Mouse (Mus musculus) heart, postnatal 0 days (tissue): ENCODE measurements around the gene Klf11. TPM values are rescaled to one million over a fixed set of nuclear protein-coding genes. Genes with fewer than 3 reads are reported as not detected.

Source experiments
- ATAC-seq: fragments of 200-750 bp; cut with Nextera tagmentation; 2 replicates; pipeline ENCODE4 v1.8.0; 2017; ENCODE audit warnings: low read depth, moderate number of reproducible peaks, moderate library complexity; ENCODE audit not compliant: insufficient read depth
- DNase-seq: peaks from one replicate; pipeline ENCODE4 v3.0.0-alpha.2; 2016; ENCODE audit warnings: low spot score
- H3K27ac ChIP-seq: fragments of 300-500 bp; sonication (generic); 2 replicates; pipeline ENCODE4 v1.5.1; 2014; ENCODE audit warnings: low read depth, mild to moderate bottlenecking
- H3K27me3 ChIP-seq: fragments of 300-500 bp; sonication (generic); 2 replicates; pipeline ENCODE4 v1.6.1; 2014; ENCODE audit warnings: low read length, mixed read lengths; ENCODE audit not compliant: control insufficient read depth, insufficient read depth
- H3K36me3 ChIP-seq: fragments of 300-500 bp; sonication (generic); replicated peaks from 2 replicates; pipeline ENCODE4 v1.6.1; 2014; ENCODE audit warnings: low read length, mixed read lengths; ENCODE audit not compliant: control insufficient read depth, insufficient read depth
- H3K4me1 ChIP-seq: fragments of 300-500 bp; sonication (generic); 2 replicates; pipeline ENCODE4 v1.6.1; 2014; ENCODE audit warnings: antibody characterized with exemption; ENCODE audit not compliant: control insufficient read depth, insufficient read depth
- H3K4me2 ChIP-seq: fragments of 300-500 bp; sonication (generic); 2 replicates; pipeline ENCODE4 v1.6.1; 2014; ENCODE audit warnings: low read depth, mild to moderate bottlenecking, low read length, moderate library complexity
- H3K4me3 ChIP-seq: fragments of 300-500 bp; sonication (generic); 2 replicates; pipeline ENCODE4 v1.5.1; 2014; ENCODE audit warnings: low read depth, low read length
- H3K9ac ChIP-seq: fragments of 300-500 bp; sonication (generic); replicated peaks from 2 replicates; pipeline ENCODE4 v1.6.1; 2014; ENCODE audit warnings: low read depth, low read length, mixed read lengths
- H3K9me3 ChIP-seq: fragments of 300-500 bp; sonication (generic); replicated peaks from 2 replicates; pipeline ENCODE4 v1.6.1; 2016; ENCODE audit warnings: low read length; ENCODE audit not compliant: control insufficient read depth
- CTCF ChIP-seq: IDR thresholded peaks from 2 replicates; pipeline ENCODE4 v1.5.1; 2016; ENCODE audit warnings: antibody characterized with exemption, control low read depth, low read depth
- EP300 ChIP-seq: IDR thresholded peaks from 2 replicates; pipeline ENCODE4 v1.6.1; 2016; ENCODE audit warnings: antibody characterized with exemption, low read depth
- WGBS: fragments of 180-500 bp; shearing (Covaris S2); extraction: QIAGEN DNeasy Blood & Tissue Kit; methylation state at CpG from one replicate; pipeline ENCODE4 v1.1.7; 2014; 5-methylcytosine and 5-hydroxymethylcytosine counted together
- polyA plus RNA-seq: library from polyadenylated mRNA; unstranded; fragments of >200 nt; fragmentation: Nextera tagmentation; extraction: Ambion mirVana; gene quantifications from 2 replicates; pipeline ENCODE4 v1.2.1, GENCODE M21; 2015
- total RNA-seq: library from RNA; depleted of rRNA; stranded (reverse); fragments of >200 nt; gene quantifications from 2 replicates; pipeline ENCODE4 v1.2.3, GENCODE M21; 2014; ENCODE audit warnings: low replicate concordance

Gene Klf11
- total and polyA plus RNA-seq, 2 experiments from 2014 or later = 16.5 to 45.5 TPM

GRCm38 (mm10) chr12:24619436-24619835 is 31.6 kb upstream of the Klf11 start:
- no peak for DNase-seq

GRCm38 (mm10) chr12:24623486-24624251 is 27.4 kb upstream of the Klf11 start:
- no peak overlapping the region for H3K9ac ChIP-seq
- TF ChIP-seq CTCF (no peak), EP300 (no peak)
- H3K4me1 ChIP-seq = peaks cover 11% of the 10 kb centered on the region
- H3K9me3 ChIP-seq = no peaks in the 10 kb centered on the region
- H3K36me3 ChIP-seq = no peaks in the 10 kb centered on the region
- WGBS = 56% methylated on average over 12 of the region's 12 CpGs
- no peak overlapping the region for H3K27ac ChIP-seq
- no peak for DNase-seq
- no peaks in the 10 kb centered on the region for H3K27me3 ChIP-seq
- ATAC-seq = no peak
- H3K4me3 ChIP-seq = no peak overlapping the region
- H3K4me2 ChIP-seq = no peak overlapping the region

More at GRCm38 (mm10) chr12:24619436-24619835, 31.6 kb upstream of the Klf11 start:
- H3K27ac ChIP-seq = no peak overlapping the region
- H3K4me2 ChIP-seq = no peak overlapping the region
- no peak for ATAC-seq
- no peak overlapping the region for H3K4me3 ChIP-seq
- no peaks in the 10 kb centered on the region for H3K27me3 ChIP-seq
- no peaks in the 10 kb centered on the region for H3K36me3 ChIP-seq
- no peaks in the 10 kb centered on the region for H3K9me3 ChIP-seq
- 81% methylated on average over 4 of the region's 4 CpGs for WGBS
- no peak overlapping the region for H3K9ac ChIP-seq
- TF ChIP-seq CTCF = no peak
- TF ChIP-seq EP300 = no peak
- H3K4me1 ChIP-seq = peaks cover 3% of the 10 kb centered on the region; the same call in 1 of the 2 replicates

- Histone ChIP-seq H3K36me3 (no peaks in the 10 kb centered on the region), H3K27me3 (no peaks in the 10 kb centered on the region), H3K9ac (no peak overlapping the region), H3K4me3 (no peak overlapping the region), H3K9me3 (no peaks in the 10 kb centered on the region), H3K4me2 (no peak overlapping the region), H3K4me1 (peaks cover 11% of the 10 kb centered on the region), H3K27ac (no peak overlapping the region)
- 86% methylated on average over 5 of the region's 5 CpGs for WGBS
- TF ChIP-seq EP300 (no peak), CTCF (no peak)
- no peak for ATAC-seq
- DNase-seq = no peak
Observed at GRCm38 (mm10) chr12:24626401-24626800, 24.7 kb upstream of the Klf11 start.

GRCm38 (mm10) chr12:24627215-24627614 is 23.9 kb upstream of the Klf11 start:
- Histone ChIP-seq H3K27ac (peak overlapping the region; percentile 35), H3K9ac (no peak overlapping the region), H3K4me2 (no peak overlapping the region), H3K27me3 (no peaks in the 10 kb centered on the region), H3K9me3 (no peaks in the 10 kb centered on the region), H3K36me3 (no peaks in the 10 kb centered on the region), H3K4me1 (peaks cover 11% of the 10 kb centered on the region), H3K4me3 (no peak overlapping the region)
- no peak for DNase-seq
- WGBS = 27% methylated on average over 3 of the region's 3 CpGs
- no peak for TF ChIP-seq CTCF
- no peak for TF ChIP-seq EP300
- ATAC-seq = peak; percentile 75

- peak; percentile 67 for TF ChIP-seq CTCF
- no peak for TF ChIP-seq EP300
- H3K36me3 ChIP-seq = no peaks in the 10 kb centered on the region
- WGBS = 81% methylated on average over 1 of the region's 1 CpGs
- no peaks in the 10 kb centered on the region for H3K27me3 ChIP-seq
- no peak overlapping the region for H3K27ac ChIP-seq
- H3K9me3 ChIP-seq = no peaks in the 10 kb centered on the region
- DNase-seq (peak; percentile 58), ATAC-seq (0 out of 2 replicates have a peak, but pooled peaks have one; percentile 43)
- no peak overlapping the region for H3K4me3 ChIP-seq
- no peak overlapping the region for H3K9ac ChIP-seq
- peaks cover 27% of the 10 kb centered on the region for H3K4me1 ChIP-seq
- no peak overlapping the region for H3K4me2 ChIP-seq
Observed at GRCm38 (mm10) chr12:24630220-24630619, 20.9 kb upstream of the Klf11 start.

GRCm38 (mm10) chr12:24632404-24632803 is 18.7 kb upstream of the Klf11 start:
- Histone ChIP-seq H3K9me3 (no peaks in the 10 kb centered on the region), H3K4me1 (peaks cover 21% of the 10 kb centered on the region), H3K27me3 (no peaks in the 10 kb centered on the region), H3K4me3 (no peak overlapping the region), H3K36me3 (no peaks in the 10 kb centered on the region), H3K27ac (no peak overlapping the region), H3K9ac (no peak overlapping the region), H3K4me2 (no peak overlapping the region)
- TF ChIP-seq EP300 (no peak), CTCF (no peak)
- 69% methylated on average over 4 of the region's 4 CpGs for WGBS
- no peak for ATAC-seq
- no peak for DNase-seq
